Mouse (Mus musculus): ENCODE data around the gene 5730596B20Rik. TPM values are rescaled to one million over a fixed set of nuclear protein-coding genes. Genes with fewer than 3 reads are reported as not detected.
A peak's percentile ranks its signal among the peaks of the same experiment; 100 is the strongest.

The 5730596B20Rik gene
- polyA plus RNA-seq, 1 experiment: 0.07 TPM

- Histone ChIP-seq H3K27me3 (ENCODE audit: control insufficient read depth, insufficient read depth, insufficient read length) (no peaks in the 10 kb centered on the region), H3K4me3 (ENCODE audit: insufficient read depth, poor library complexity, severe bottlenecking) (no peak overlapping the region), H3K36me3 (ENCODE audit: control insufficient read depth, insufficient read depth) (peaks cover 28% of the 10 kb centered on the region), H3K79me2 (ENCODE audit: control insufficient read depth, insufficient read depth) (peaks cover 71% of the 10 kb centered on the region), H3ac (ENCODE audit: control insufficient read depth, insufficient read length, low read depth) (no peak overlapping the region), H3K79me3 (ENCODE audit: low read depth) (peaks cover 34% of the 10 kb centered on the region)
- no peak for TF ChIP-seq CTCF (IDR thresholded peaks at IDR 0.05; ENCODE audit: control insufficient read depth, insufficient read depth, insufficient read length)
- no peak for TF ChIP-seq MAX (IDR thresholded peaks at IDR 0.05)
- TF ChIP-seq MYOG (IDR thresholded peaks at IDR 0.05; ENCODE audit: control insufficient read depth, extremely low read depth, insufficient read length): no peak
- no peak for TF ChIP-seq CEBPB (IDR thresholded peaks at IDR 0.05; ENCODE audit: low read depth)
Observed at GRCm38 (mm10) chr6:52209685-52210046, 32.4 kb downstream of the 5730596B20Rik start.

GRCm38 (mm10) chr6:52211170-52211935 is 34.1 kb downstream of the 5730596B20Rik start:
- Histone ChIP-seq H3K4me3 (ENCODE audit: insufficient read depth, poor library complexity, severe bottlenecking) (peak overlapping the region; percentile 59), H3K36me3 (ENCODE audit: control insufficient read depth, insufficient read depth) (peaks cover 11% of the 10 kb centered on the region), H3K79me3 (ENCODE audit: low read depth) (peaks cover 48% of the 10 kb centered on the region), H3ac (ENCODE audit: control insufficient read depth, insufficient read length, low read depth) (peak overlapping the region; percentile 71), H3K79me2 (ENCODE audit: control insufficient read depth, insufficient read depth) (peaks cover 87% of the 10 kb centered on the region), H3K27me3 (ENCODE audit: control insufficient read depth, insufficient read depth, insufficient read length) (no peaks in the 10 kb centered on the region)
- TF ChIP-seq CTCF (IDR thresholded peaks at IDR 0.05; ENCODE audit: control insufficient read depth, insufficient read depth, insufficient read length): peak; percentile 87
- no peak for TF ChIP-seq MYOD1 (IDR thresholded peaks at IDR 0.05; ENCODE audit: control insufficient read depth, insufficient read length, low read depth)
- no peak for TF ChIP-seq MYOG (IDR thresholded peaks at IDR 0.05; ENCODE audit: control insufficient read depth, extremely low read depth, insufficient read length)

- peak overlapping the region; percentile 59 for H3K4me3 ChIP-seq (ENCODE audit: insufficient read depth, poor library complexity, severe bottlenecking)
- H3K36me3 ChIP-seq (ENCODE audit: control insufficient read depth, insufficient read depth): peaks cover 5% of the 10 kb centered on the region
- H3K79me2 ChIP-seq (ENCODE audit: control insufficient read depth, insufficient read depth): peaks cover 92% of the 10 kb centered on the region
- no peak for TF ChIP-seq USF1 (IDR thresholded peaks at IDR 0.05; ENCODE audit: low read depth)
- no peak for TF ChIP-seq MYOG (IDR thresholded peaks at IDR 0.05; ENCODE audit: control insufficient read depth, extremely low read depth, insufficient read length)
- no peak for TF ChIP-seq CTCF (IDR thresholded peaks at IDR 0.05; ENCODE audit: control insufficient read depth, insufficient read depth, insufficient read length)
- TF ChIP-seq FOSL1 (IDR thresholded peaks at IDR 0.05; ENCODE audit: insufficient read depth, low read length, poor library complexity, severe bottlenecking): no peak
- peak overlapping the region; percentile 30 for H3ac ChIP-seq (ENCODE audit: control insufficient read depth, insufficient read length, low read depth)
- peaks cover 48% of the 10 kb centered on the region for H3K79me3 ChIP-seq (ENCODE audit: low read depth)
- no peaks in the 10 kb centered on the region for H3K27me3 ChIP-seq (ENCODE audit: control insufficient read depth, insufficient read depth, insufficient read length)
Observed at GRCm38 (mm10) chr6:52211961-52212360, 34.7 kb downstream of the 5730596B20Rik start.

- no peaks in the 10 kb centered on the region for H3K36me3 ChIP-seq (ENCODE audit: control insufficient read depth, insufficient read depth)
- H3K27me3 ChIP-seq (ENCODE audit: control insufficient read depth, insufficient read depth, insufficient read length): no peaks in the 10 kb centered on the region
- TF ChIP-seq USF1 (IDR thresholded peaks at IDR 0.05; ENCODE audit: low read depth) (no peak), MYOD1 (IDR thresholded peaks at IDR 0.05; ENCODE audit: control insufficient read depth, insufficient read length, low read depth) (no peak), MYOG (IDR thresholded peaks at IDR 0.05; ENCODE audit: control insufficient read depth, extremely low read depth, insufficient read length) (no peak), FOSL1 (IDR thresholded peaks at IDR 0.05; ENCODE audit: insufficient read depth, low read length, poor library complexity, severe bottlenecking) (no peak), MAX (IDR thresholded peaks at IDR 0.05) (no peak), CEBPB (IDR thresholded peaks at IDR 0.05; ENCODE audit: low read depth) (no peak), CTCF (IDR thresholded peaks at IDR 0.05; ENCODE audit: control insufficient read depth, insufficient read depth, insufficient read length) (no peak)
- H3K79me2 ChIP-seq (ENCODE audit: control insufficient read depth, insufficient read depth): peaks cover 88% of the 10 kb centered on the region
- H3ac ChIP-seq (ENCODE audit: control insufficient read depth, insufficient read length, low read depth): peak overlapping the region; percentile 78
- peak overlapping the region; percentile 59 for H3K4me3 ChIP-seq (ENCODE audit: insufficient read depth, poor library complexity, severe bottlenecking)
- peaks cover 48% of the 10 kb centered on the region for H3K79me3 ChIP-seq (ENCODE audit: low read depth)
Observed at GRCm38 (mm10) chr6:52212556-52213118, 35.3 kb downstream of the 5730596B20Rik start.

- H3K27me3 ChIP-seq (ENCODE audit: control insufficient read depth, insufficient read depth, insufficient read length): no peaks in the 10 kb centered on the region
- H3K79me3 ChIP-seq (ENCODE audit: low read depth): peaks cover 46% of the 10 kb centered on the region
- no peaks in the 10 kb centered on the region for H3K36me3 ChIP-seq (ENCODE audit: control insufficient read depth, insufficient read depth)
- peak; percentile 88 for TF ChIP-seq USF1 (IDR thresholded peaks at IDR 0.05; ENCODE audit: low read depth)
- TF ChIP-seq MAX (IDR thresholded peaks at IDR 0.05): no peak
- H3ac ChIP-seq (ENCODE audit: control insufficient read depth, insufficient read length, low read depth): peak within 1 kb of the TSS; percentile 88
- peaks cover 81% of the 10 kb centered on the region for H3K79me2 ChIP-seq (ENCODE audit: control insufficient read depth, insufficient read depth)
- H3K4me3 ChIP-seq (ENCODE audit: insufficient read depth, poor library complexity, severe bottlenecking): peak within 1 kb of the TSS; percentile 59
Observed at GRCm38 (mm10) chr6:52213119-52213986, 36.1 kb downstream of the 5730596B20Rik start, which contains the start of the genes Hoxa3 and Gm28308. Gene Hoxa3, minus strand, starts transcription at chr6:52213336. Gene Gm28308, minus strand, starts transcription at chr6:52213339.
